Mouse (Mus musculus) bone marrow, adult 2 months (tissue): Measurements from ENCODE around the gene Cdc42se2.

Experiments
- CTCF ChIP-seq: fragments of 200-500 bp; IDR thresholded peaks from 2 replicates; pipeline ENCODE4 v1.5.1; 2011; ENCODE audit warnings: low read length, control low read depth; ENCODE audit not compliant: control insufficient read depth, insufficient read depth
- POLR2A ChIP-seq: fragments of 200-500 bp; IDR thresholded peaks from 2 replicates; pipeline ENCODE4 v1.6.1; 2011; ENCODE audit warnings: low read depth, mild to moderate bottlenecking, control low read depth, low read length, borderline replicate concordance; ENCODE audit not compliant: control insufficient read depth

DNA sequence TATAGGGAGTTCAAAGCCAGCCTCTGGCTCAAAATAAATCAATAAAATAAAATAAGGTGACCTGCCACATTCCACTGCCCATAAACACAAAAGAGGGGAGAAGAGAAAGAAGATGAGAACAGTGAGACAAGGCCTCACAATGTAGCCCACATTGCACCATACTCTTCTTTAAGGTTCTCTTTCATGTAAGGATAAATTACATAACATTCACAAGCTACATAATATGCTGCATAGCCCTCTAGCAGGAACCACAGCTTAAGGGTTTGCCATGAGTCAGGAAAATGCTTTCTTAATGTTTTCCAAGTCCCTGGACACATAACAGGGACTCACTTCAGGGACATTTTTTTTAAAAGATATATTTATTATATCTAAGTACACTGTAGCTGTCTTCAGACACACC, 15.9 kb downstream of the Cdc42se2 start:
- TF ChIP-seq CTCF (no peak), POLR2A (no peak)
